Mouse (Mus musculus) thymus, adult 2 months (tissue): ENCODE data around the gene Krtap12-1. TPM values are rescaled to one million over a fixed set of nuclear protein-coding genes. Genes with fewer than 3 reads are reported as not detected.

Source experiments
- DNase-seq: peaks from one replicate; pipeline ENCODE4 v3.0.0; 2021
- H3K27ac ChIP-seq: fragments of 200-500 bp; 2 replicates; pipeline ENCODE4 v1.5.1; 2012; ENCODE audit warnings: low read length, control low read depth; ENCODE audit not compliant: control insufficient read depth, insufficient read depth
- H3K27me3 ChIP-seq: fragments of 200-500 bp; 2 replicates; pipeline ENCODE4 v1.6.1; 2012; ENCODE audit warnings: mild to moderate bottlenecking, low read length, moderate library complexity, mixed read lengths; ENCODE audit not compliant: control insufficient read depth, insufficient read depth
- H3K36me3 ChIP-seq: fragments of 200-500 bp; 2 replicates; pipeline ENCODE4 v1.6.1; 2012; ENCODE audit warnings: mild to moderate bottlenecking, low read length, moderate library complexity; ENCODE audit not compliant: control insufficient read depth, insufficient read depth
- H3K4me1 ChIP-seq: fragments of 200-500 bp; replicated peaks from 2 replicates; pipeline ENCODE4 v1.6.1; 2012; ENCODE audit warnings: low read length; ENCODE audit not compliant: control insufficient read depth, insufficient read depth
- H3K4me3 ChIP-seq: fragments of 200-500 bp; 2 replicates; pipeline ENCODE4 v1.5.1; 2012; ENCODE audit warnings: mild to moderate bottlenecking, low read length, control low read depth, moderate library complexity; ENCODE audit not compliant: control insufficient read depth, insufficient read depth
- CTCF ChIP-seq: fragments of 200-500 bp; IDR thresholded peaks from 2 replicates; pipeline ENCODE4 v1.5.1; 2012; ENCODE audit warnings: mild to moderate bottlenecking, control low read depth, low read length, moderate library complexity, borderline replicate concordance; ENCODE audit not compliant: control insufficient read depth, poor library complexity, insufficient read depth; ENCODE audit errors: extremely low read depth
- POLR2A ChIP-seq: fragments of 200-500 bp; IDR thresholded peaks from 2 replicates; pipeline ENCODE4 v1.6.1; 2012; ENCODE audit warnings: mild to moderate bottlenecking, low read length, control low read depth, moderate library complexity; ENCODE audit not compliant: control insufficient read depth, poor library complexity, insufficient read depth; ENCODE audit errors: extremely low read depth
- WGBS: fragments of 180-500 bp; shearing (Covaris S2); methylation state at CpG from one replicate; pipeline ENCODE4 v1.1.7; 2018; 5-methylcytosine and 5-hydroxymethylcytosine counted together
- polyA plus RNA-seq: library from polyadenylated mRNA; depleted of rRNA; stranded (reverse); fragments of >200 nt; gene quantifications from 2 replicates; pipeline ENCODE4 v1.2.3, GENCODE M21; 2012

The Krtap12-1 gene
- polyA plus RNA-seq, 1 experiment = not detected

- Histone ChIP-seq H3K27me3 (no peaks in the 10 kb centered on the region), H3K4me1 (no peaks in the 10 kb centered on the region), H3K27ac (no peak overlapping the region), H3K36me3 (no peaks in the 10 kb centered on the region), H3K4me3 (no peak overlapping the region)
- 21% methylated on average over 4 of the region's 4 CpGs for whole genome bisulfite sequencing
- DNase-seq = no peak
- TF ChIP-seq POLR2A = no peak
- no peak for TF ChIP-seq CTCF
Measured at GRCm38 (mm10) chr10:77713734-77714133, 6.7 kb upstream of the Krtap12-1 start.

GRCm38 (mm10) chr10:77715507-77715906, 4.9 kb upstream of the Krtap12-1 start, which contains the start of gene Gm10142:
TSS of gene Gm10142 (plus strand) at chr10:77715807.
- Histone ChIP-seq H3K4me1 (no peaks in the 10 kb centered on the region), H3K27ac (no peak within 1 kb of the TSS), H3K27me3 (no peaks in the 10 kb centered on the region), H3K4me3 (no peak within 1 kb of the TSS), H3K36me3 (no peaks in the 10 kb centered on the region)
- no peak for DNase-seq
- TF ChIP-seq CTCF = no peak
- WGBS = 91% methylated on average over 1 of the region's 1 CpGs

- no peak overlapping the region for H3K27ac ChIP-seq
- H3K27me3 ChIP-seq = no peaks in the 10 kb centered on the region
- no peaks in the 10 kb centered on the region for H3K4me1 ChIP-seq
- H3K36me3 ChIP-seq = no peaks in the 10 kb centered on the region
- TF ChIP-seq POLR2A (no peak), CTCF (no peak)
- H3K4me3 ChIP-seq = no peak overlapping the region
- WGBS = 84% methylated on average over 8 of the region's 8 CpGs
- DNase-seq = no peak
Measured at GRCm38 (mm10) chr10:77724855-77725254, 4.5 kb downstream of the Krtap12-1 start.

- DNase-seq = no peak
- 34% methylated on average over 3 of the region's 3 CpGs for WGBS
- H3K4me1 ChIP-seq = no peaks in the 10 kb centered on the region
- no peak within 1 kb of the TSS for H3K27ac ChIP-seq
- TF ChIP-seq POLR2A = no peak
- TF ChIP-seq CTCF = no peak
- H3K36me3 ChIP-seq = no peaks in the 10 kb centered on the region
- H3K4me3 ChIP-seq = no peak within 1 kb of the TSS
- no peaks in the 10 kb centered on the region for H3K27me3 ChIP-seq
Measured at GRCm38 (mm10) chr10:77726186-77726585, 5.8 kb downstream of the Krtap12-1 start, which contains the start of gene Gm10100. TSS of gene Gm10100 (plus strand) at chr10:77726486.

- no peaks in the 10 kb centered on the region for H3K27me3 ChIP-seq
- WGBS = 74% methylated on average over 4 of the region's 4 CpGs
- no peaks in the 10 kb centered on the region for H3K36me3 ChIP-seq
- TF ChIP-seq POLR2A (no peak), CTCF (no peak)
- H3K4me3 ChIP-seq = no peak overlapping the region
- H3K4me1 ChIP-seq = no peaks in the 10 kb centered on the region
- H3K27ac ChIP-seq = no peak overlapping the region
- DNase-seq = no peak
Measured at GRCm38 (mm10) chr10:77728280-77728679, 7.9 kb downstream of the Krtap12-1 start.

GRCm38 (mm10) chr10:77729241-77729640, 8.8 kb downstream of the Krtap12-1 start:
- H3K36me3 ChIP-seq = no peaks in the 10 kb centered on the region
- WGBS = 64% methylated on average over 4 of the region's 4 CpGs
- H3K4me1 ChIP-seq = no peaks in the 10 kb centered on the region
- H3K27ac ChIP-seq = no peak overlapping the region
- TF ChIP-seq POLR2A = no peak
- TF ChIP-seq CTCF = peak; percentile 62; the same call in 1 of the 2 replicates
- H3K27me3 ChIP-seq = no peaks in the 10 kb centered on the region
- H3K4me3 ChIP-seq = no peak overlapping the region
- DNase-seq = peak; percentile 18

GRCm38 (mm10) chr10:77735928-77736327, 15.5 kb downstream of the Krtap12-1 start:
- TF ChIP-seq POLR2A = no peak
- no peak for TF ChIP-seq CTCF
- WGBS = 100% methylated on average over 1 of the region's 1 CpGs
- H3K36me3 ChIP-seq = no peaks in the 10 kb centered on the region
- DNase-seq = no peak
- no peak overlapping the region for H3K27ac ChIP-seq
- no peak overlapping the region for H3K4me3 ChIP-seq
- H3K27me3 ChIP-seq = no peaks in the 10 kb centered on the region
- H3K4me1 ChIP-seq = no peaks in the 10 kb centered on the region
